Comparison of ENCODE assay signal across 8 mouse cellular contexts in the genomic region with DNA sequence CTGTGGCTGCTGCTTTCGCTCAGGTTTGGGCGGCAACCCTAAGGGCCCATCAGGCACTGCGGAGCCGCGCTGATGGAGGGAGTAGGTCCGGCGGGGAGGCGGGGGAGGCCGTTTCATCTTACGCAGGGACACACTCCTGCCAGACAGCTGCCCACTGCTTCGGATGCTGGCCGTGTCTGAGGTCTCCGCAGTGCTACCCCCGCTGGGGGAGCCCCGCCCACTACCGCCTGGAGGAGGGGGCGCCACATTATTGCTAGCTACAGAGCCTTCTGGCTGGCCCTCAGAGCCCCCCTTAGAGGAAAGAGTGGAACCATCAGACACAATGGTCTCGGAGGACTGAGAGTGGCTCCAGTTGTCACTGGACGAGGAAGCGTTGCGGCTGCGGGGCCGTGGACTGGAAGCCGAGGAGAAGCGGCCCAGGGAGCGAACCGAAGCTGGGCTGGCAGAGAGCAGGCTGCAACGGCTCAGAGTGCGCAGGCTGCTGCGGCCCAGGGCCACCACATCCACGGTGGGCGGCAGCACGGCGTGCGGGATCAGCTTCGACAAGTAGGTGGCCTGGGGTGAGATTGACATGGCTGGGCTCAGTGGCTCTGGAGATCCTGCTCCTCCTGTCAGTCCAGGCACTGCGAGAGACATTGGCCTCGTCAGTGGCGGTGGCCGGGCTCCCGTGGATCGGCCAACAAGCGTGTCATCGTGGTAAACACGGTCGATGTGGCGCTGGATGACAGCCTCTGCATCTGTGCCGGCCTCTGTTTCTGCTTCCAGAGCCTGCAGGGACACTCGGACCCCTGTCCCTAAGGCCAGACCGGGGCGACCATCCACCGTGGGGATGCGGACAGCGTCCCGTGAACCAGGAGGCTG. TPM values are rescaled to one million over a fixed set of nuclear protein-coding genes. Genes with fewer than 3 reads are reported as not detected.
DNase-seq lines count a peak whose midpoint lies in the region; ATAC-seq and TF ChIP-seq lines count a peak whose summit lies in the region.

No protein-coding gene starts in this region.

- no peak for DNase-seq in kidney, postnatal 10 days
- peak; percentile 68 for DNase-seq in embryonic facial prominence, embryonic 10.5 days (ENCODE audit: low spot score)
- no peak for DNase-seq in midbrain, postnatal 0 days (ENCODE audit: low spot score)
- no peak for DNase-seq in spleen, postnatal 10 days (ENCODE audit: low spot score in 2 of 2)
- no peak for DNase-seq in adipocyte (ENCODE audit: low spot score)
- no peak for DNase-seq in layer of hippocampus, postnatal 25 days (ENCODE audit: extremely low spot score in 1 of 2, low spot score in 1 of 2)

- H3K36me3 ChIP-seq in kidney, embryonic 16.5 days (ENCODE audit: insufficient read depth, low read length), result peaks cover 46% of the 10 kb centered on the region
- H3K36me3 ChIP-seq in embryonic facial prominence, embryonic 10.5 days (replicated peaks), result peaks cover 58% of the 10 kb centered on the region
- H3K36me3 ChIP-seq in hindbrain, embryonic 15.5 days, result peaks cover 42% of the 10 kb centered on the region
- H3K36me3 ChIP-seq in midbrain, postnatal 0 days (ENCODE audit: insufficient read depth, low read length), result peaks cover 58% of the 10 kb centered on the region

- H3K27me3 ChIP-seq in kidney, embryonic 16.5 days (ENCODE audit: insufficient read depth, low read length), result no peaks in the 10 kb centered on the region
- peaks cover 79% of the 10 kb centered on the region for H3K27me3 ChIP-seq in embryonic facial prominence, embryonic 10.5 days (replicated peaks; ENCODE audit: low read depth, poor library complexity, severe bottlenecking)
- H3K27me3 ChIP-seq in hindbrain, embryonic 15.5 days, result no peaks in the 10 kb centered on the region
- H3K27me3 ChIP-seq in midbrain, postnatal 0 days (ENCODE audit: insufficient read depth, low read length), result no peaks in the 10 kb centered on the region

- peak overlapping the region; percentile 50; the same call in 1 of the 2 replicates for H3K9ac ChIP-seq in kidney, embryonic 16.5 days (replicated peaks; ENCODE audit: low read length)
- H3K9ac ChIP-seq in hindbrain, embryonic 15.5 days, result peak overlapping the region; percentile 2; the same call in 1 of the 2 replicates
- 0 out of 2 replicates have a peak overlapping the region, but pooled peaks have one; percentile 33 for H3K9ac ChIP-seq in midbrain, postnatal 0 days (replicated peaks; ENCODE audit: low read length, poor library complexity, severe bottlenecking)

- no peaks in the 10 kb centered on the region for H3K9me3 ChIP-seq in kidney, embryonic 16.5 days (ENCODE audit: low read length)
- H3K9me3 ChIP-seq in embryonic facial prominence, embryonic 10.5 days, result no peaks in the 10 kb centered on the region
- H3K9me3 ChIP-seq in hindbrain, embryonic 15.5 days, result no peaks in the 10 kb centered on the region
- no peaks in the 10 kb centered on the region for H3K9me3 ChIP-seq in midbrain, postnatal 0 days (ENCODE audit: low read length)

- ATAC-seq in kidney, embryonic 16.5 days (ENCODE audit: low FRiP score, low TSS enrichment), result peak; percentile 58
- 0 out of 2 replicates have a peak, but pooled peaks have one; percentile 14 for ATAC-seq in hindbrain, embryonic 15.5 days (ENCODE audit: low FRiP score, low read depth)
- ATAC-seq in midbrain, postnatal 0 days (ENCODE audit: low FRiP score), result peak; percentile 21; the same call in 1 of the 2 replicates

- H3K4me1 ChIP-seq in kidney, embryonic 16.5 days (ENCODE audit: insufficient read depth, low read length), result peaks cover 42% of the 10 kb centered on the region
- H3K4me1 ChIP-seq in embryonic facial prominence, embryonic 10.5 days, result peaks cover 65% of the 10 kb centered on the region
- H3K4me1 ChIP-seq in hindbrain, embryonic 15.5 days (replicated peaks), result peaks cover 60% of the 10 kb centered on the region
- H3K4me1 ChIP-seq in midbrain, postnatal 0 days (ENCODE audit: insufficient read depth, low read length), result peaks cover 21% of the 10 kb centered on the region; the same call in 1 of the 2 replicates

- H3K4me3 ChIP-seq in kidney, embryonic 16.5 days (ENCODE audit: low read length), result peak overlapping the region; percentile 24
- H3K4me3 ChIP-seq in embryonic facial prominence, embryonic 10.5 days, result peak overlapping the region; percentile 52
- H3K4me3 ChIP-seq in hindbrain, embryonic 15.5 days, result peak overlapping the region; percentile 11; the same call in 1 of the 2 replicates
- H3K4me3 ChIP-seq in midbrain, postnatal 0 days (ENCODE audit: low read depth, low read length), result no peak overlapping the region

- peak overlapping the region; percentile 51 for H3K4me2 ChIP-seq in kidney, embryonic 16.5 days (replicated peaks; ENCODE audit: low read depth, low read length)
- peak overlapping the region; percentile 50 for H3K4me2 ChIP-seq in hindbrain, embryonic 15.5 days
- peak overlapping the region; percentile 33; the same call in 1 of the 2 replicates for H3K4me2 ChIP-seq in midbrain, postnatal 0 days (ENCODE audit: low read depth, low read length, poor library complexity, severe bottlenecking)

- TF ChIP-seq CTCF in midbrain, postnatal 0 days (IDR thresholded peaks at IDR 0.05), result no peak

- no peak overlapping the region for H3K27ac ChIP-seq in kidney, embryonic 16.5 days (ENCODE audit: low read length)
- peak overlapping the region; percentile 65 for H3K27ac ChIP-seq in embryonic facial prominence, embryonic 10.5 days (replicated peaks)
- no peak overlapping the region for H3K27ac ChIP-seq in hindbrain, embryonic 15.5 days (replicated peaks)
- H3K27ac ChIP-seq in midbrain, postnatal 0 days (ENCODE audit: low read depth, low read length), result no peak overlapping the region

- 38% methylated on average over 55 of the region's 55 CpGs for WGBS in kidney, embryonic 16.5 days
- 26% methylated on average over 55 of the region's 55 CpGs for WGBS in embryonic facial prominence, embryonic 10.5 days
- 21% methylated on average over 54 of the region's 55 CpGs for WGBS in hindbrain, embryonic 15.5 days
- 26% methylated on average over 55 of the region's 55 CpGs for WGBS in midbrain, postnatal 0 days

RNA-seq across cellular contexts. Expression of a gene that starts 34.1 kb away (rescaled TPM):
- 85.0 and 89.6 TPM in 2 replicates for polyA plus RNA-seq in kidney, embryonic 16.5 days (2015; fragmentation: Nextera tagmentation; extraction: Ambion mirVana)
- 96.0 and 105 TPM in 2 replicates for polyA plus RNA-seq in embryonic facial prominence, embryonic 10.5 days (2016; fragmentation: Nextera tagmentation; extraction: Ambion mirVana)
- polyA plus RNA-seq in hindbrain, embryonic 15.5 days (2015; fragmentation: Nextera tagmentation; extraction: Ambion mirVana), result 102 and 111 TPM in 2 replicates
- 66.8 and 81.9 TPM in 2 replicates for total RNA-seq in midbrain, postnatal 0 days (2014; rRNA removed)
- 107 and 111 TPM in 2 replicates for polyA plus RNA-seq in midbrain, postnatal 0 days (2015; fragmentation: Nextera tagmentation; extraction: Ambion mirVana)
- 10 to 100 TPM; 85.0 to 85.9 TPM for total RNA-seq in layer of hippocampus, postnatal 25 days (2021)

RNA-seq across cellular contexts. Expression of a gene that starts 34.1 kb away (rescaled TPM):
- polyA plus RNA-seq in kidney, embryonic 16.5 days (2015; fragmentation: Nextera tagmentation; extraction: Ambion mirVana), result 23.2 and 25.6 TPM in 2 replicates
- 29.5 and 29.8 TPM in 2 replicates for polyA plus RNA-seq in embryonic facial prominence, embryonic 10.5 days (2016; fragmentation: Nextera tagmentation; extraction: Ambion mirVana)
- 19.6 and 20.5 TPM in 2 replicates for polyA plus RNA-seq in hindbrain, embryonic 15.5 days (2015; fragmentation: Nextera tagmentation; extraction: Ambion mirVana)
- total RNA-seq in midbrain, postnatal 0 days (2014; rRNA removed), result 49.6 and 59.5 TPM in 2 replicates
- polyA plus RNA-seq in midbrain, postnatal 0 days (2015; fragmentation: Nextera tagmentation; extraction: Ambion mirVana), result 20.7 and 24.2 TPM in 2 replicates
- 10 to 100 TPM; 32.5 to 35.2 TPM for total RNA-seq in layer of hippocampus, postnatal 25 days (2021)

RNA-seq across cellular contexts. Expression of a gene that starts 37.6 kb away (rescaled TPM):
- polyA plus RNA-seq in kidney, embryonic 16.5 days (2015; fragmentation: Nextera tagmentation; extraction: Ambion mirVana), result 9.3 and 10.4 TPM in 2 replicates
- 3.3 and 3.5 TPM in 2 replicates for polyA plus RNA-seq in embryonic facial prominence, embryonic 10.5 days (2016; fragmentation: Nextera tagmentation; extraction: Ambion mirVana)
- polyA plus RNA-seq in hindbrain, embryonic 15.5 days (2015; fragmentation: Nextera tagmentation; extraction: Ambion mirVana), result 8.3 and 9.5 TPM in 2 replicates
- total RNA-seq in midbrain, postnatal 0 days (2014; rRNA removed), result 16.6 and 25.6 TPM in 2 replicates
- 5.2 and 5.5 TPM in 2 replicates for polyA plus RNA-seq in midbrain, postnatal 0 days (2015; fragmentation: Nextera tagmentation; extraction: Ambion mirVana)
- total RNA-seq in layer of hippocampus, postnatal 25 days (2021), result 1 to 10 TPM; 7.5 to 7.7 TPM
